Mouse (Mus musculus) subcutaneous adipose tissue, adult 2 months (tissue): Measurements from ENCODE around the gene Fbln7. TPM values are rescaled to one million over a fixed set of nuclear protein-coding genes. Genes with fewer than 3 reads are reported as not detected.

Experiments used
- polyA plus RNA-seq: library from polyadenylated mRNA; depleted of rRNA; stranded (reverse); fragments of >200 nt; gene quantifications from 2 replicates; pipeline ENCODE4 v1.2.3, GENCODE M21; 2012; ENCODE audit warnings: low replicate concordance; rRNA removed

Fbln7 gene
- polyA plus RNA-seq, result 3.2 and 7.0 TPM in 2 replicates

DNA sequence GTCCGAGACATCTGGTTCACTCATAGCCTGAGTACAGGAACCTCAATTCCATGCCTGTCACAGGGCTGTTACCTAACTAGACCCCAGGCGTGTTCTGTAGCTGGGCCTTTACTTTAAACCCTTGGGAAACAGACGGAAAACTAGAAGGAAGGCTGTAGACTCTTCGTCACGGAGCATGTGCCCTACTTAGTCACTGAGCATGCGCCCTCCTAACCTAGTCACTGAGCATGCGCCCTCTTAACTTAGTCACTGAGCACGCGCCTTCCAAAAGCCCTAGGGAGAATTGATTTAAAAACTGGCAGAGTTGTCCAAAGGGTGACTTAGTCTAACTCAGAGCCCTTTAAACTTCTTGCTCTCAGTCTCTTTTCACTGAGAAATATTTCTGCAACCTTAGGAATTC is at the start of gene Fbln7:
TSS of gene Fbln7 (plus strand) at position 346 of the 400 bp plus-strand sequence.

GRCm38 (mm10) chr2:128817786-128818681 is 44.7 kb upstream of the Fbln7 start, which contains the start of gene Tmem87b:
Tmem87b (plus strand) TSS chr2:128818118.

DNA sequence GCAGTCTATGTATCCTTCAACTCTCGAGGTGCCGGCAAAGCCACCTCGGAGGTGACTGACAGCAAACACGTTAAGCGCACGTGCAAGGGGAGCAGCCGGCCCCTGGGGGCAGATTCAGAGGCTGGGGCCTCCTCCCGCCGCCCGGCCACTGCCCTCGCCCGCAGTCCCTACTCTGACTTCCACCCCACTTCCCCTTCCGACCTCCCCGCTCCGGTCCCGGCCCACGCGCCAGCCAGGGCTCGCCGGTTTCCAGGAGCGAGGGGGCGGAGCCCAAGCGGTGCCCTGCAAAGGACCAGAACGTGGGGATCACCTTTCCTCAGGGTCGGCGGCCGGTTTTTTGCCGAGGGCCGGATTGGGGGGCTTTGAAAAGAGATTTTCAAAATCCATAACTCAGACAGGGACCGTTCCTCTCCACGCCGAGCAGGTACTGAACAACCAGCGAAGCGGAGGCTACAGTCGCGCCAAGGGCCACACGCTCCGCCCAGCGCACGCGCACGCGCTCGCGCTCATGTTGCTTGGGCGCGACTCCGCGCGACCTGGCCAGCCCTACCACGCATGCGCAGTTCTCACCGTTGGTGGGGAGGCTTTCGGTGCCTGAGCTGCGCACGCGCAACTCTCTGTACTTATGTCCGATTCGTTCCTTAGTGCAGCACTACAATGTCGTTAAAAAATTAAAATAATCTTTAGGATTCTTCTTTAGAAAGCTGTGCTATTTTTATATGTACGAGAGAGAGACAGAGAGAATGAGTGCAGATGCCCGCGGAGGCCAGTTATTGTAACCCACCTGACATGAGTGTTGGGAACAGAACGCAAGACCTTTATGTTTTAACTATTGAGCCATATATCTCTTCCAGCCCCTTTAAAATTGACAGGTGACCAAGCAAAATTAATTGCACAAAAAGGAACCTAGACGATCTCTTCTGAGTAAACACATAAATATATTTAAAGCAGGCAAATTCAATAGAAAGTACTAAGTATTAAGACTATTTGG is 81.1 kb downstream of the Fbln7 start, which contains the start of gene Zc3h8:
TSS of gene Zc3h8 (minus strand) at position 540 of the 991 bp plus-strand sequence.

Other genes starting within 250 kb of the Fbln7 start
- 58.9 and 69.6 TPM in 2 replicates for gene Anapc1, start 175.6 kb upstream of the Fbln7 start, polyA plus RNA-seq
- 6.5 and 8.5 TPM in 2 replicates for gene Mertk, start 164.0 kb upstream of the Fbln7 start, polyA plus RNA-seq
- gene Tmem87b, start 44.9 kb upstream of the Fbln7 start, polyA plus RNA-seq, result 25.8 and 26.8 TPM in 2 replicates
- gene Zc3h8, start 81.1 kb downstream of the Fbln7 start, polyA plus RNA-seq, result 1.8 and 2.0 TPM in 2 replicates
- gene Zc3h6, start 104.4 kb downstream of the Fbln7 start, polyA plus RNA-seq, result 1.0 and 1.6 TPM in 2 replicates
- 3.7 and 5.5 TPM in 2 replicates for gene Gm10762, start 104.7 kb downstream of the Fbln7 start, polyA plus RNA-seq
- gene Vinac1, start 185.2 kb downstream of the Fbln7 start, polyA plus RNA-seq, result 0.08 and 0.09 TPM in 2 replicates
- gene Ttl, start 203.0 kb downstream of the Fbln7 start, polyA plus RNA-seq, result 7.8 and 12.2 TPM in 2 replicates
- 20.7 and 37.3 TPM in 2 replicates for gene Polr1b, start 238.0 kb downstream of the Fbln7 start, polyA plus RNA-seq